Mouse (Mus musculus) limb, embryonic 11.5 days (tissue): ENCODE data around the gene Podxl. TPM values are rescaled to one million over a fixed set of nuclear protein-coding genes. Genes with fewer than 3 reads are reported as not detected.

Experiments
- ATAC-seq: fragments of 200-750 bp; cut with Nextera tagmentation; 2 replicates; pipeline ENCODE4 v1.8.0; 2017; ENCODE audit warnings: low read depth; ENCODE audit not compliant: insufficient number of reproducible peaks, low FRiP score, low TSS enrichment
- DNase-seq: peaks from one replicate; pipeline ENCODE4 v3.0.0-alpha.2; 2015; ENCODE audit warnings: low spot score
- H3K27ac ChIP-seq: fragments of 300-500 bp; sonication (generic); replicated peaks from 2 replicates; pipeline ENCODE4 v1.5.1; 2014; ENCODE audit warnings: low read depth, mild to moderate bottlenecking, low read length
- H3K27me3 ChIP-seq: fragments of 300-500 bp; sonication (generic); 2 replicates; pipeline ENCODE4 v1.6.1; 2014; ENCODE audit warnings: mild to moderate bottlenecking, low read length, mixed read lengths; ENCODE audit not compliant: control insufficient read depth, insufficient read depth
- H3K36me3 ChIP-seq: fragments of 300-500 bp; sonication (generic); 2 replicates; pipeline ENCODE4 v1.6.1; 2014; ENCODE audit warnings: mild to moderate bottlenecking, low read length, moderate library complexity, mixed read lengths; ENCODE audit not compliant: control insufficient read depth, insufficient read depth
- H3K4me1 ChIP-seq: fragments of 300-500 bp; sonication (generic); 2 replicates; pipeline ENCODE4 v1.6.1; 2014; ENCODE audit warnings: low read length, mixed read lengths; ENCODE audit not compliant: control insufficient read depth, insufficient read depth
- H3K4me2 ChIP-seq: fragments of 300-500 bp; sonication (generic); 2 replicates; pipeline ENCODE4 v1.6.1; 2014; ENCODE audit warnings: low read depth, mild to moderate bottlenecking, moderate library complexity; ENCODE audit not compliant: severe bottlenecking
- H3K4me3 ChIP-seq: fragments of 300-500 bp; sonication (generic); 2 replicates; pipeline ENCODE4 v1.5.1; 2014; ENCODE audit warnings: low read depth, low read length
- H3K9ac ChIP-seq: fragments of 300-500 bp; sonication (generic); 2 replicates; pipeline ENCODE4 v1.6.1; 2014; ENCODE audit warnings: mild to moderate bottlenecking, low read length
- H3K9me3 ChIP-seq: fragments of 300-500 bp; sonication (generic); 2 replicates; pipeline ENCODE4 v1.6.1; 2016; ENCODE audit warnings: low read length; ENCODE audit not compliant: control insufficient read depth
- WGBS: fragments of 180-500 bp; shearing (Covaris S2); extraction: QIAGEN DNeasy Blood & Tissue Kit; methylation state at CpG from one replicate; pipeline ENCODE4 v1.1.7; 2014; 5-methylcytosine and 5-hydroxymethylcytosine counted together
- polyA plus RNA-seq: library from polyadenylated mRNA; unstranded; fragments of >200 nt; fragmentation: Nextera tagmentation; extraction: Ambion mirVana; gene quantifications from 2 replicates; pipeline ENCODE4 v1.2.1, GENCODE M21; 2014

Podxl gene
- polyA plus RNA-seq, 1 experiment from 2014 or later: 6.1 TPM

DNA sequence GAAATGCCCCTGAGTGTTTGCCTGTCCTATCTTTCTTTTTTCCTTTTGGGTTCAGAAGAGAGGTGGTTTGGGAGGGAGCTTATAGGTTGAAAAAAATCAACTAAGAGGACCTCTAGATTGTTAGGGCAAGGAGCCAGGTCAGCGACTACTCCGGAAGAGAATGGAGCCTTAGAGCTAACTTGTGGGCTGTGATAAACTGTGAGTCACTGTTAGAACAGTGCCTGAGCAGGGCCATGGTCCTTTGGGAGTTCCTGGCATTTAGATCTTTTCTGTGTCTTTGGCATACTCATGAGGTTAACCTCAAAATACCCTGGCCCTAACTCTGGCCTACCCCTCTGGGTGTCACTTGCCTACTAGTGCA lies 45.5 kb downstream of the Podxl start:
- Histone ChIP-seq H3K4me2 (no peak overlapping the region), H3K9me3 (no peaks in the 10 kb centered on the region), H3K36me3 (no peaks in the 10 kb centered on the region), H3K4me3 (no peak overlapping the region), H3K27ac (no peak overlapping the region), H3K9ac (no peak overlapping the region), H3K4me1 (0 out of 2 replicates have a peak, but pooled peaks cover 2% of the 10 kb centered on the region), H3K27me3 (no peaks in the 10 kb centered on the region)
- no peak for DNase-seq
- no peak for ATAC-seq
- whole genome bisulfite sequencing: 93% methylated on average over 2 of the region's 2 CpGs

DNA sequence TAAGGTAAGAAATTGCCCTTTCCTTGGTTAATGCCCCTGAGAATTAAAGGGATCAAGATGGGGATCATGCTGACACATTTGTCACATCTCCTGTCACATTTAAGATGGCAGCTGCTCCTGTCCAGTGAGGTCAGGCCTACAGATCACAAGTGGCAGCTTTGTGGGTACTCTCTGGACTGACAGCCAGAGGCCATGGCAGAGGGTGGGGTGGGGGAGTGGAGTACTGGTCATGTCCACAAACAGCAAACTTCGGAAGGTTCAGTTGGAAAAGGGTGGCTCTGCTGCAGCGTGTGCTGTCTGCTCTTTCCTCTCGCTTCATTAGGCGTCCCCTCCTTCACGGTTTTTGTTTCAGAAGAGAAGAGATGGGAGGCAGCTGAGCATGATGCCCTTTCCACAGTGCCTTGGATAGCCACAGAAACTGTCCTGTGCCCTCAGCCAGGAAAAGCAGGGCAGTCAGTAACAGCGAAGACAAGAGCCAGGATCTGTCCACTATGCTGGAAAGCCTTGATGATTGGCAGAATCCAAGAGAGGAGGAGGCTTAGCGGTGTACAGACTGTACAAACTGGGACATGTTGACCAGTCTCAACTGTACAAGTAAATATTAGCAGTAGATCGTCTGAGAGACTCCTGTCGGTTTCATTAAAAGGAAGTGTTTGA lies 46.0 kb downstream of the Podxl start:
- no peaks in the 10 kb centered on the region for H3K36me3 ChIP-seq
- WGBS: 89% methylated on average over 9 of the region's 9 CpGs
- H3K4me2 ChIP-seq: no peak overlapping the region
- H3K9ac ChIP-seq: no peak overlapping the region
- H3K27me3 ChIP-seq: no peaks in the 10 kb centered on the region
- no peak for DNase-seq
- H3K9me3 ChIP-seq: no peaks in the 10 kb centered on the region
- no peak overlapping the region for H3K4me3 ChIP-seq
- 0 out of 2 replicates have a peak, but pooled peaks cover 1% of the 10 kb centered on the region for H3K4me1 ChIP-seq
- no peak for ATAC-seq
- H3K27ac ChIP-seq: no peak overlapping the region

GRCm38 (mm10) chr6:31513726-31514125 lies 50.1 kb downstream of the Podxl start:
- H3K27me3 ChIP-seq: no peaks in the 10 kb centered on the region
- H3K9ac ChIP-seq: no peak overlapping the region
- no peak overlapping the region for H3K4me2 ChIP-seq
- H3K4me3 ChIP-seq: no peak overlapping the region
- H3K36me3 ChIP-seq: no peaks in the 10 kb centered on the region
- ATAC-seq (no peak), DNase-seq (peak; percentile 11)
- 89% methylated on average over 6 of the region's 6 CpGs for WGBS
- H3K9me3 ChIP-seq: no peaks in the 10 kb centered on the region
- no peak overlapping the region for H3K27ac ChIP-seq
- H3K4me1 ChIP-seq: no peaks in the 10 kb centered on the region

DNA sequence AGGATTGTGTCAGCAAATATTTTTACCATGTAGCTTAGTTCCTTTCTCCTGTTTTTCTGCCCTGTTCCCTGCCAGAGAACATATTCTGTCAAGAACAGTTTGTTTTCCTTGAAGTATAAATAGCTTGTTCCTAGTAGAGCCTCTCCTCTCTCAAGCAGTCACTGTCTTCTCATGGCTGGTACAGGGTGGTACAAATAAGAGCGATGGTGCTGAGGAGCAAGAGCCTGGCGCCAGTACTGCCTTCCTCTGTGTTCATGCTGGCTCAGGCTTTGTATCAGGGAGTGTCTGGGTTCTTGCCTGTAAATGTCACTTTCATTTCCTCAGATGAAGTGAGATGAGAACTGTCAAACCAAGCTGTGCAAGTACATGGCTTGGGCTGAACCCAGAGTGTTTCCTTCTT lies 61.2 kb downstream of the Podxl start:
- Histone ChIP-seq H3K27me3 (no peaks in the 10 kb centered on the region), H3K9ac (no peak overlapping the region), H3K4me3 (no peak overlapping the region), H3K4me2 (no peak overlapping the region), H3K4me1 (no peaks in the 10 kb centered on the region), H3K36me3 (no peaks in the 10 kb centered on the region; the same call in 1 of the 2 replicates), H3K9me3 (no peaks in the 10 kb centered on the region), H3K27ac (no peak overlapping the region)
- DNase-seq: no peak
- WGBS: 95% methylated on average over 2 of the region's 2 CpGs
- no peak for ATAC-seq

- DNase-seq: no peak
- Histone ChIP-seq H3K9me3 (no peaks in the 10 kb centered on the region), H3K4me2 (no peak overlapping the region), H3K4me3 (no peak overlapping the region), H3K4me1 (no peaks in the 10 kb centered on the region), H3K36me3 (peaks cover 3% of the 10 kb centered on the region; the same call in 1 of the 2 replicates), H3K9ac (no peak overlapping the region), H3K27ac (no peak overlapping the region), H3K27me3 (no peaks in the 10 kb centered on the region)
- ATAC-seq: no peak
Observed at GRCm38 (mm10) chr6:31500691-31501090, 63.1 kb downstream of the Podxl start.

DNA sequence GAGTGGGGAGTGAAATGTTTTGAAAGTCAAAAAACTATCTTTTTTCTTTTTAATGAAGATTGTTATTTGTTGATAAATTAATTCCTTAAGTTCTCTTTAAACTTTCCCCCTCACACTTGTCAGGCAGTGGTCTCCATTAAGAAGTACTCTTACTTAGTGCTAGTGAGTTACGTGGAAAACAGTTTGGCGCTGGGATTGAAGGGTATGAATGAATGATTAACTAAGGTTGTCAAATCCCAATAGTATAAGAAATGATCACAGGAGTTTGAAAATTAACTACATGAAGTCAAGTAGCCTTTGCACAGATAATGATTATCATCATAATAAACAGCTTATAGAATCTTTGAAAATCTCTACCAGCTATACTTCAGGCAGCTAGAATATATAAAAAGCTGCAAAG lies 63.5 kb downstream of the Podxl start:
- Histone ChIP-seq H3K4me1 (no peaks in the 10 kb centered on the region), H3K4me2 (no peak overlapping the region), H3K9me3 (no peaks in the 10 kb centered on the region), H3K27me3 (no peaks in the 10 kb centered on the region), H3K9ac (no peak overlapping the region), H3K27ac (no peak overlapping the region), H3K4me3 (no peak overlapping the region), H3K36me3 (peaks cover 3% of the 10 kb centered on the region; the same call in 1 of the 2 replicates)
- ATAC-seq (no peak), DNase-seq (no peak)
- 95% methylated on average over 2 of the region's 2 CpGs for WGBS

DNA sequence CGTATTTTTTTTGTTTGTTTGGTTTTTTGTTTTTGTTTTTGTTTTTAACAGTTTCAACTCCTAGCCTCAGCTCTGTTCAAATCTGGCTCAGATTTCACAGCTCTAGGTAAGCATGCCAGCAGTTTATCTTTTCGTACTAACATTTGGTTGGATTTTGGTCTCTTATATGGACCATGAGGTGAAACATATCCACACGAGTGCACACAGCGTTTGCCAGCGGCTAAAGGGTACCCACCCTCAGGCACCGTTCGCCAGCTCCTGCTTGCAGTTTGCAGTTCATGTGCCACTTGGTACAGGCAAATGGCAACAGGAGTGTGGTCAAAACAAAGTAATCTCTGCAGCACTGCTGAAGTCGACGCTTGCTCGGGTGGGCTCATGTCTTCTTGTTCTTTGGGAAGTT lies 63.9 kb downstream of the Podxl start:
- DNase-seq: no peak
- 91% methylated on average over 10 of the region's 10 CpGs for WGBS
- Histone ChIP-seq H3K27ac (no peak overlapping the region), H3K4me1 (no peaks in the 10 kb centered on the region), H3K4me3 (no peak overlapping the region), H3K4me2 (no peak overlapping the region), H3K9ac (no peak overlapping the region), H3K9me3 (no peaks in the 10 kb centered on the region), H3K36me3 (peaks cover 3% of the 10 kb centered on the region; the same call in 1 of the 2 replicates), H3K27me3 (no peaks in the 10 kb centered on the region)
- no peak for ATAC-seq

DNA sequence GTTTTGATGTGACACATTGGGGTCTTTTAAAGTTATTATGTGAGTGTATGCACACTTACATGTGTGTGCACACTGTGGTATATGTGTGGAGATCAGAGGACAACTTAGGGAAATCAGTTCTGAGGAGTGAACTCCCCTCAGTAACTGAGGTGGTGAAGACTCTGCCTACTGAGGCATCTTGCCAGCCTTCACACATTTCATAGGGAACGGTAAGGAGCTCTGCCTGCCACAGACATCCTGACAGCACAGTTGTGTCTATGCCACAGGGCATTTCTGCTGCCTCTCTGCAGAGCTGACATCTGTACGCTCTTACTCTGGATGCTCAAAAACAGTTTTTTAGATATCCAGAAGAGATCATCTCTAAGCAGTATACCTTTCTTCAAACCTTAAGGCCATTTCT lies 67.6 kb downstream of the Podxl start:
- Histone ChIP-seq H3K4me3 (no peak overlapping the region), H3K4me1 (no peaks in the 10 kb centered on the region), H3K4me2 (no peak overlapping the region), H3K9ac (no peak overlapping the region), H3K9me3 (no peaks in the 10 kb centered on the region), H3K36me3 (peaks cover 3% of the 10 kb centered on the region; the same call in 1 of the 2 replicates), H3K27ac (no peak overlapping the region), H3K27me3 (no peaks in the 10 kb centered on the region)
- WGBS: 91% methylated on average over 2 of the region's 2 CpGs
- ATAC-seq: no peak
- no peak for DNase-seq
